Mouse (Mus musculus) heart, embryonic 10.5 days (tissue): ENCODE measurements at regions not wholly inside any gene's neighbourhood (a gene's known extent, or its start where the extent isn't known, plus 50 kb on each side); places are given as distances from the start of the nearest gene placed in this dataset.
"Not testable (repeated sequence)": the region's sequence is repeated elsewhere in the genome, so short reads cannot be mapped to it uniquely, and the experiment has no call there.

Source experiments
- DNase-seq: peaks from one replicate; pipeline ENCODE4 v3.0.0-alpha.2; 2017; ENCODE audit warnings: low spot score
- H3K27ac ChIP-seq: fragments of 300-500 bp; sonication (generic); 2 replicates; pipeline ENCODE4 v1.5.1; 2016; ENCODE audit warnings: mild to moderate bottlenecking
- H3K27me3 ChIP-seq: fragments of 300-500 bp; sonication (generic); 2 replicates; pipeline ENCODE4 v1.6.1; 2016; ENCODE audit warnings: mild to moderate bottlenecking; ENCODE audit not compliant: poor library complexity, insufficient read depth, severe bottlenecking
- H3K36me3 ChIP-seq: fragments of 300-500 bp; sonication (generic); 2 replicates; pipeline ENCODE4 v1.6.1; 2016; ENCODE audit warnings: mild to moderate bottlenecking, moderate library complexity
- H3K4me1 ChIP-seq: fragments of 300-500 bp; sonication (generic); 2 replicates; pipeline ENCODE4 v1.6.1; 2016; ENCODE audit warnings: mild to moderate bottlenecking
- H3K4me3 ChIP-seq: fragments of 300-500 bp; sonication (generic); 2 replicates; pipeline ENCODE4 v1.5.1; 2016; ENCODE audit warnings: mild to moderate bottlenecking, moderate library complexity
- H3K9me3 ChIP-seq: fragments of 300-500 bp; sonication (generic); 2 replicates; pipeline ENCODE4 v1.6.1; 2016; ENCODE audit warnings: mild to moderate bottlenecking, moderate library complexity
- WGBS: fragments of 180-500 bp; shearing (Covaris S2); methylation state at CpG from one replicate; pipeline ENCODE4 v1.1.7; 2016; 5-methylcytosine and 5-hydroxymethylcytosine counted together

DNA sequence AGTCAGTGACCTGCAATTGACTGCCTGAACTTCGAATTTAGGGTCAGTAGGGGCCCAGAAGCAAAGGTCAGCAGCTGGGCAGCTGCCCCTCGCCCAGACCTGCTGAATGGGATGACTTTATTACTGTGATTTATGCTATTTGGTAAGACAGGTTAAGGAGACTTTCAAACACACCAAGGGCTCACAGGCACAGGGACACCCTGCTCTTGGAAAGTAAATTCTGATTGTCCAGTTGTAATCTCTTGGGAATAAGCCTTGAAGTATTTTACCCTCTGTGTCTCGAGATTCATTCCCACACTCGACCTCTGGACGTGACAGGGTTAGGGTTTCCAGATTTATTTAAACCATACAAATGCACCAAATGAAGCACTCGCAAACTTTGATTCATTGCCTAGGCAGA, 672.4 kb upstream of the Nr2f1 start:
- no peak for DNase-seq
- 59% methylated on average over 6 of the region's 6 CpGs for WGBS

DNA sequence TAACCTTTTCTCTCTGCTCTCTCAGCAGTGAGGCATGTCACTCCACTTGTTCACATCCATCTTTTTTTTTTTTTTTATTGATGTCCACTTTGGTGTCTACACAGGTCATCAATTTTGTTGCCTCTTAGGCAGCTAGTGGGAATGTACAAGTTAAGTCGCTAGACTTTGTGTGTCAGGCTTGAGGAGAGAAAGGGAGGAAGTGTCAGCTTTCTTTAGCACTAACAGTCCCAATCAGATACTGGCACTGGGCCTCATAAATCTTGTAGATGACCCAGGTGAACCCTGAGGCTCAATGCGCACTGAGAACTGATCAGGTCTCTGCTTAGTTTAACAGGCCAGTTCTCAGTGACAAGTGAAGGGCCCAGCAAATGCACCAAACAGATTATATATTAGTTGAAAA, 671.7 kb upstream of the Nr2f1 start:
- Histone ChIP-seq H3K9me3 (no peaks in the 10 kb centered on the region), H3K27me3 (no peaks in the 10 kb centered on the region), H3K36me3 (no peaks in the 10 kb centered on the region), H3K4me1 (no peaks in the 10 kb centered on the region), H3K4me3 (no peak overlapping the region), H3K27ac (no peak overlapping the region)
- 44% methylated on average over 2 of the region's 2 CpGs for WGBS
- DNase-seq, result no peak

More for the DNA sequence above, 672.4 kb upstream of the Nr2f1 start:
- H3K4me1 ChIP-seq, result no peaks in the 10 kb centered on the region
- no peak overlapping the region for H3K27ac ChIP-seq
- no peaks in the 10 kb centered on the region for H3K9me3 ChIP-seq
- no peak overlapping the region for H3K4me3 ChIP-seq
- no peaks in the 10 kb centered on the region for H3K36me3 ChIP-seq
- H3K27me3 ChIP-seq, result no peaks in the 10 kb centered on the region

DNA sequence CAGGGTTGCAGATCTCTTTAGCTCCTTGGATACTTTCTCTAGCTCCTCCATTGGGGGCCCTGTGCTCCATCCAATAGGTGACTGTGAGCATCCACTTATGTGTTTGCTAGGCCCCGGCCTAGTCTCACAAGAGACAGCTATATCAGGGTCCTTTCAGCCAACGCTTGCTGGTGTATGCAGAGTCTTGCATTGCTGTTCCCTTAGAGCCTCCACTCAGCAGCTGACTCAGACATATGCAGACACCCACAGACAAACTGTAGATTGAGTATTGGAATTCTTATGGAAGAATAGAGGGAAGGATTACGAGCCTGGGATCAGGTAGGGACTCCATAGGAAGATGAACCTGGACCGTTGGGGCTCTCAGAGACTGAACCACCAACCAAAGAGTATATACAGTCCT, 624.8 kb upstream of the Nr2f1 start:
- H3K9me3 ChIP-seq, DNase-seq, H3K4me3 ChIP-seq, H3K27me3 ChIP-seq, H3K36me3 ChIP-seq, H3K27ac ChIP-seq, H3K4me1 ChIP-seq: not testable (repeated sequence)
- WGBS, result 84% methylated on average over 4 of the region's 4 CpGs

DNA sequence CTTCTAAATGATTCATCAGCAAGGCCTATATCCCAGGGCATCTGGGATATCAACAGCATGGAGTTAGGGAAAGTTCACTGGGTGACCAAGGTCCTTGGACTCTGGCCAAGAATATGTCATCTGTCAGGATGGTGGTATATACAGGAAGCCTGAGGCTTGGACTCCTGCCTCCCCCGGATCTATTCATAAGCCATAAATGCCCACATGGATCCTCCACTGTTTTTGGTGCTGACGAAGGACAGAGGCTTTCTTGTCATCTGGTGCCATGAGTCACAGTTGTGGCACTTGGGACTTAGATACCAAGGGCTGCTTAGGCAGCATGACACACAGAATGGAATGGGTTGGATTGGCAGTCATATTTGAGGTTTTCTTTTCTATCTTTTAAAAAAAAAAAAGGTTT, 610.1 kb upstream of the Nr2f1 start:
- Histone ChIP-seq H3K4me1 (peaks cover 4% of the 10 kb centered on the region; the same call in 1 of the 2 replicates), H3K9me3 (no peaks in the 10 kb centered on the region), H3K4me3 (no peak overlapping the region), H3K27me3 (no peaks in the 10 kb centered on the region), H3K36me3 (no peaks in the 10 kb centered on the region), H3K27ac (no peak overlapping the region)
- peak; percentile 75 for DNase-seq
- WGBS, result 25% methylated on average over 2 of the region's 2 CpGs

DNA sequence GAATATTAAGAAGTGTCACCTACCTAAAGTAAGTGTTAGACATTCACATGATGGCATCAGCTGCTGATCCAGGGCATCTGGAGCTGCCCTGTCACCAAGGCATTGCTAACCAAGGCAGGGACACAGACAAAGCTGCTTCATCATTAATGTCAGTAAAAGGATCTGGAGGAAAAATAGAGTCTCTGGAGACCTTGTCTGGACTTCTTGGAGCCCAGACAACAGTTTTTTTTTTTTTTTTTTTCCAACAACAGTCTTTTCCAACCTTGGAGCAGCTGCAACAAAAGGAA, 603.2 kb upstream of the Nr2f1 start:
- H3K27ac ChIP-seq, result no peak overlapping the region
- no peaks in the 10 kb centered on the region for H3K36me3 ChIP-seq
- H3K9me3 ChIP-seq, result no peaks in the 10 kb centered on the region
- no peaks in the 10 kb centered on the region for H3K4me1 ChIP-seq
- no peak overlapping the region for H3K4me3 ChIP-seq
- H3K27me3 ChIP-seq, result no peaks in the 10 kb centered on the region
- DNase-seq, result no peak

DNA sequence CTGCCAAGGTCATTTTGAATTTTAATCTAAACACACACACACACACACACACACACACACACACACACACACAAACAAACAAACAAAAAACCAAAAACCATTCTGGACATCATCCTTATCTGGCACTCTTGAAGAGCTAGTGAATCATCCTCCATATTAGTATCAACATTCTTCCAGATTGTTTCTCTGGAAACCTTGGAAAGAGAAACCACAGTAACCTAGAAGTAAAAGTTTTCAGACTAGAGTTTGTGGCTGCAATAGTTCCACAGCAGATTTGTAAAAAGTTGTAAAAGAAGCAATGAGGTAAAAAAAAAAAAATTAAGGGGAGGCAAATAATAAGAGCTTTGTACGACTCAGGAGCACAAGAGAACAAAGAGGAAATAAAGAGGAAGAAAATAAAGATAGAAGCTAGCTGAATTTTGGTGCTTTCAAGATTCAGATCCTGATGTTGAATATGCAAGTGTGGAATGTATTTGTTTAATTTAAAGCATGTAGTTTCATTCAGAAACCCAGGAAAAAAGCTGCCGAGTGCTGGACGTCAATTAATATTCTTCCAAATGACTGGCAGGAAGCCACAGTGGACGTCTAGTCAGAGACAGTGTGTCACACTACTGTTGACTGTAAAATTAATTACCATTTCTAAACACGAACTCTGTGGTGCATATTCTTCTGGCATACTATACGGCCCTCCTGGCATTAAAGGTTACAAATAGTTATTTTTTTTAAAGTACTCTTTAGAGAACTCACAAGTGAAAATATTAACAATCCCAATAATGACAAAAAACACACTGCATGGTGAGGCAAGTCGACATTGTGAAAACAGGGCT, 602.7 kb upstream of the Nr2f1 start:
- DNase-seq, result no peak
- H3K36me3 ChIP-seq, result no peaks in the 10 kb centered on the region
- no peaks in the 10 kb centered on the region for H3K27me3 ChIP-seq
- no peaks in the 10 kb centered on the region for H3K9me3 ChIP-seq
- H3K27ac ChIP-seq, result no peak overlapping the region
- H3K4me3 ChIP-seq, result no peak overlapping the region
- 74% methylated on average over 7 of the region's 7 CpGs for WGBS
- no peaks in the 10 kb centered on the region for H3K4me1 ChIP-seq

DNA sequence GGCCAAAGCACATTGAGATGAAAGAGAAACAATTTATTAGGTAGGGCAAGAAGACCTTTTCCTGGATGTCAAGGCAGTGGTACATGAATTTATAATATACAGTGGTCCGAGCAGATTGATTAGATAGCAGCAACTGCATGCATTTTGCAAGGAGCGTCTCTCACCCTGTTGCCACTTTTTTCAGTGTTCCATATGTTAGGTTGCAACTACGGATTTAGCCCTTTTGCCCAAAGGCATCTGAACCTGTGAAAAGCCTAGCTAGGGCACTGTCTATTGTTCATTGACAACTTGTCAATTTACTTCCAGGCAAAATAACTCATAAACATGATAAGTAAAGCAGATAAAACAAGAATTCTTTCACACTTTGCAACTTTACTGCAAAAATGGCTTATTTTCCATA, 600.1 kb upstream of the Nr2f1 start:
- Histone ChIP-seq H3K9me3 (no peaks in the 10 kb centered on the region), H3K27ac (no peak overlapping the region), H3K36me3 (no peaks in the 10 kb centered on the region), H3K4me3 (no peak overlapping the region), H3K27me3 (no peaks in the 10 kb centered on the region), H3K4me1 (no peaks in the 10 kb centered on the region)
- WGBS, result 78% methylated on average over 3 of the region's 3 CpGs
- DNase-seq, result no peak

DNA sequence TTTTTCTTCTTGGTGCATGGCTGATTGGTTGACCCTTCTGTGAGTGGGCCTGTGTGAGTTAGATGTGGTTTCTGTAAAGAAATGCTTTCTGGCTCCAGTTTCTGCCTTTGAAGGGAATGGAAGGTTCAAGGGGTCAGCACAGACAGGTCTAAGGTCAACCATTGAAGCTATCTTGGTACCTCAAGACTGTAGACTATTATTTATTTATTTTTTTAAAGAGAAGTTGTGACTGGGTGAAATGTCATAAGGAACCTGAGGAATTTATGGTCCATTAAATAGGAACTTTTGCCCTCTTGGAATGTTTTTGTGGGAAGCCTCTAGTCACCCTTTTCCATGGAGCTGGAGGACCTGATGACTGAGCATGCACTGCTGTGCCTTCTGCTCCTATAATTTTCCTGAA, 595.7 kb upstream of the Nr2f1 start:
- no peaks in the 10 kb centered on the region for H3K36me3 ChIP-seq
- H3K9me3 ChIP-seq, result no peaks in the 10 kb centered on the region
- H3K27me3 ChIP-seq, result no peaks in the 10 kb centered on the region
- no peak overlapping the region for H3K4me3 ChIP-seq
- no peak overlapping the region for H3K27ac ChIP-seq
- DNase-seq, result no peak
- H3K4me1 ChIP-seq, result no peaks in the 10 kb centered on the region

DNA sequence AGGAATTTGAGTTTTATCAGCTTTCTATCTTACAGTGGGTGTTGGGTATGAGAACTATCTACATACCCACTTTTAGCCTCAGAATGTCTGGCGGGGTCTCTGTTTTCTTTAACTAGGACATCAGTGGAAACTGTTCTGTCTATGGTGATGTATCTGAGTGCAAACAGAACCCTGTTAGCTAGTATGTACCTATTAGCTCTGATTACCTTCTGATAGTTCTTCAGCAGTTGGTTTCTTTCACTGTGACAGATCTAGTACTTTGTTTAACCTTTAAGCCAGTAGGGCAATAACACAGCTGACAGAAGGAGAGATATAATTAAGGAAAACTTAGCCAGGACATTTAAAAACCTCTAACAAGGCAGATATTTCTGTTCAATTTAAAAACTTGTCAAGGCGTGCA, 584.7 kb upstream of the Nr2f1 start:
- WGBS, result 33% methylated on average over 2 of the region's 2 CpGs
- no peak for DNase-seq
- Histone ChIP-seq H3K4me3 (no peak overlapping the region), H3K27ac (no peak overlapping the region), H3K9me3 (no peaks in the 10 kb centered on the region), H3K4me1 (no peaks in the 10 kb centered on the region), H3K27me3 (no peaks in the 10 kb centered on the region), H3K36me3 (no peaks in the 10 kb centered on the region)

DNA sequence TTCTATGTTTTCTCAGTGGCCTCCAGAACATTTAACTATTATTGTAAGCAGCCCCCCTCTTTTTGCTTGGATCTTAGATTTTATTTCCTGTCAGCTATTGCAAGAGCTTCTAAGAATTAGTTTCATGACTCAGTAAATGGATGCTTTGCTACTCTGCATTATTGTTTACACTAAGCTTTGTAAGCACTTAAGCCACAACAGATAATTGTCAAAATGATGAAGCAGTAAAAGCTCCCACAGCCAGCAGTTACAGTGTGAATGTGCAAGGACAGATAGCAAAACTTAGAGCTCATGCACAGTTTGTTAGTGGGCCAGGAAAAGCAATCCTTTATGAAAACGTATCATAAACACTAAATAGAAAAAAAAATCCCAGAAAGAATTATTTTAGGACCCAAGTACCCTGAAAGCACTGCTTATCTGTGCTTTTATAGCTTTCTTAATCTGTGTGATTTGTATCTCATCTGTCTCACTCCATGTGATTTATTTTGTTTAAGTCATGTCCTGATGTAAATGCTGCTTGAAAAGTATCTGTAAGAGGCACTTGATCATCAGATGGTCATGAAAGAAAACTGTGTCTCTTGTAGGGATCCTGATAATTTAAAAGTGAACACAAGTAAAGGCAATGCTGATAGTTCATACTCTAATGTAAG, 584.2 kb upstream of the Nr2f1 start:
- Histone ChIP-seq H3K36me3 (no peaks in the 10 kb centered on the region), H3K9me3 (no peaks in the 10 kb centered on the region), H3K4me3 (no peak overlapping the region), H3K4me1 (no peaks in the 10 kb centered on the region), H3K27me3 (no peaks in the 10 kb centered on the region), H3K27ac (no peak overlapping the region)
- 49% methylated on average over 1 of the region's 1 CpGs for WGBS
- DNase-seq, result no peak
